Mouse (Mus musculus): ENCODE measurements around the gene Cdk19. TPM values are rescaled to one million over a fixed set of nuclear protein-coding genes. Genes with fewer than 3 reads are reported as not detected.
"Not testable (repeated sequence)": the region's sequence is repeated elsewhere in the genome, so short reads cannot be mapped to it uniquely, and the experiment has no call there.

The Cdk19 gene
- total RNA-seq, 2 experiments from 2014 or later, result 38.6 to 47.8 TPM

GRCm38 (mm10) chr10:40515225-40515681, 175.9 kb downstream of the Cdk19 start:
- ATAC-seq (replicated peaks; ENCODE audit: poor library complexity), result peak; percentile 91

- no peak for ATAC-seq (replicated peaks; ENCODE audit: poor library complexity)
Observed at GRCm38 (mm10) chr10:40516421-40516820, 177.1 kb downstream of the Cdk19 start.

GRCm38 (mm10) chr10:40519586-40519985, 180.2 kb downstream of the Cdk19 start:
- ATAC-seq (replicated peaks; ENCODE audit: poor library complexity), result no peak

- no peak for ATAC-seq (replicated peaks; ENCODE audit: poor library complexity)
Observed at GRCm38 (mm10) chr10:40521579-40521978, 182.2 kb downstream of the Cdk19 start.

- no peak for ATAC-seq (replicated peaks; ENCODE audit: poor library complexity)
Observed at GRCm38 (mm10) chr10:40523312-40523975, 184.1 kb downstream of the Cdk19 start.

GRCm38 (mm10) chr10:40524032-40524806, 184.9 kb downstream of the Cdk19 start:
- peak; percentile 43 for ATAC-seq (replicated peaks; ENCODE audit: poor library complexity)

- peak; percentile 33; the same call in 1 of the 2 replicates for ATAC-seq (replicated peaks; ENCODE audit: poor library complexity)
Observed at GRCm38 (mm10) chr10:40524991-40525390, 185.6 kb downstream of the Cdk19 start.

GRCm38 (mm10) chr10:40525616-40526155, 186.3 kb downstream of the Cdk19 start:
- ATAC-seq (replicated peaks; ENCODE audit: poor library complexity), result peak; percentile 60

- ATAC-seq (replicated peaks; ENCODE audit: poor library complexity), result peak; percentile 49
Observed at GRCm38 (mm10) chr10:40526301-40526761, 187.0 kb downstream of the Cdk19 start.

- no peak for ATAC-seq (replicated peaks; ENCODE audit: poor library complexity)
Observed at GRCm38 (mm10) chr10:40526986-40527385, 187.6 kb downstream of the Cdk19 start.

- ATAC-seq (replicated peaks; ENCODE audit: poor library complexity), result peak; percentile 35
Observed at GRCm38 (mm10) chr10:40527573-40527972, 188.2 kb downstream of the Cdk19 start.

GRCm38 (mm10) chr10:40528668-40529067, 189.3 kb downstream of the Cdk19 start:
- no peak for ATAC-seq (replicated peaks; ENCODE audit: poor library complexity)

- peak; percentile 49 for ATAC-seq (replicated peaks; ENCODE audit: poor library complexity)
Observed at GRCm38 (mm10) chr10:40529617-40530016, 190.3 kb downstream of the Cdk19 start.

- no peak for ATAC-seq (replicated peaks; ENCODE audit: poor library complexity)
Observed at GRCm38 (mm10) chr10:40530661-40531060, 191.3 kb downstream of the Cdk19 start.

GRCm38 (mm10) chr10:40532586-40532985, 193.2 kb downstream of the Cdk19 start:
- not testable (repeated sequence) for ATAC-seq (replicated peaks; ENCODE audit: poor library complexity)

Other genes with a start within 250 kb of the Cdk19 start
- gene Slc16a10, start 197.3 kb upstream of the Cdk19 start, total RNA-seq (2015), result 39.2 and 40.8 TPM in 2 replicates
- 23.9 and 24.4 TPM in 2 replicates for gene Slc16a10, start 197.3 kb upstream of the Cdk19 start, total RNA-seq (2017)
- gene Rpf2, start 92.5 kb upstream of the Cdk19 start, total RNA-seq (2015), result 97.3 and 109 TPM in 2 replicates
- 184 and 213 TPM in 2 replicates for gene Rpf2, start 92.5 kb upstream of the Cdk19 start, total RNA-seq (2017)
- gene Gtf3c6, start 81.5 kb upstream of the Cdk19 start, total RNA-seq (2015), result 69.0 and 87.6 TPM in 2 replicates
- 219 and 265 TPM in 2 replicates for gene Gtf3c6, start 81.5 kb upstream of the Cdk19 start, total RNA-seq (2017)
- 153 and 160 TPM in 2 replicates for gene Amd1, start 37.4 kb upstream of the Cdk19 start, total RNA-seq (2015)
- gene Amd1, start 37.4 kb upstream of the Cdk19 start, total RNA-seq (2017), result 170 and 202 TPM in 2 replicates
- not detected in 2 replicates for gene Slc22a16, start 230.8 kb downstream of the Cdk19 start, total RNA-seq (2015)
- not detected in 2 replicates for gene Slc22a16, start 230.8 kb downstream of the Cdk19 start, total RNA-seq (2017)

Data from megakaryocyte progenitor cell, adult 5-6 weeks (primary cell).